Mouse (Mus musculus): ENCODE results near the gene Scp2.
A peak's percentile ranks its signal among the peaks of the same experiment; 100 is the strongest.
"Not testable (repeated sequence)": the region's sequence is repeated elsewhere in the genome, so short reads cannot be mapped to it uniquely, and the experiment has no call there.

The Scp2 gene

GRCm38 (mm10) chr4:108144880-108145279 lies at the start of gene Scp2:
TSS of gene Scp2 (minus strand) at chr4:108144998.
- no peak for DNase-seq (ENCODE audit: low read depth, low spot score)

GRCm38 (mm10) chr4:108192821-108193323 lies 48.1 kb upstream of the Scp2 start:
- DNase-seq (ENCODE audit: low read depth, low spot score) = no peak

- DNase-seq (ENCODE audit: low read depth, low spot score) = no peak
These were observed 37.5 kb upstream of the Scp2 start for GRCm38 (mm10) chr4:108182278-108182677.

GRCm38 (mm10) chr4:108168056-108168455 lies 23.3 kb upstream of the Scp2 start:
- DNase-seq (ENCODE audit: low read depth, low spot score) = no peak

GRCm38 (mm10) chr4:108166874-108167273 lies 22.1 kb upstream of the Scp2 start:
- no peak for DNase-seq (ENCODE audit: low read depth, low spot score)

DNA sequence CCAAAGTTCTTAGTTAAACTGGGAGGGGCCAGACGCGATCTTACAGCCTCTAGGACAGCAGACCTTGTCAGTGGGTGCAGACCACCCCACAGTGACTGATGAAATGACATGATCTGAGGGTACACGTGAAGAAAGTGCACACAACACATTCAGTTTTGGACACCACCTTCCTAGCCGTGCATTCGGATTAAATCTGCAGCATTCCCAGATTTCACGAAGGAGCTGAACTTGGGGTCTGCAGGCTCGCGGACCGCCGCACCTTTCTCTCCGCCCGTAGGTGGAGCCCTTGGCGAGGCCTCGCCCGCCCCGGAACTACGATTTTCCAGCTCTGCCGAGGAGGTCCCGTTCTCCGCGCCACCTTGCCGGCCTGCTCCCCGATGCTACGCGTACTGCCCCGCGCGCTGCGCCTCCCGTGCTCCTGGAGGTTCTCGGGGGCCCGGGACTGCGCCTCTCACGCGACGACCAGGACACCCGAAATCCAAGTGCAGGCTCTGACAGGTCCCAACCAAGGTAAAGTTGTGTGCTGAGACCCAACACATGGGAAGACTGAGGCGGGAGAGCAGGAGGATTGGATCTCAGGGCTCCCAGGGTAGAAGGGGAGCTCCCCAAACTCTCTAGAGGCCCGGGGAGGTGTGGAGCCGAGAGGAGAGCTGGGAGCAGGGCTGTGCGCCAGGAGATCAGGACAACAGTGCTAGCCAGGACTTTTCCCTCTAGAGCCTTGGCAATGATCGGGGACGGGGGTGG lies 20.5 kb upstream of the Scp2 start, which contains the start of gene Echdc2:
Gene Echdc2 (plus strand): TSS at position 286 of the 744 bp plus-strand sequence.
- no peak for DNase-seq (ENCODE audit: low read depth, low spot score)

- no peak for DNase-seq (ENCODE audit: low read depth, low spot score)
These were observed 18.5 kb upstream of the Scp2 start for GRCm38 (mm10) chr4:108163291-108163690.

DNA sequence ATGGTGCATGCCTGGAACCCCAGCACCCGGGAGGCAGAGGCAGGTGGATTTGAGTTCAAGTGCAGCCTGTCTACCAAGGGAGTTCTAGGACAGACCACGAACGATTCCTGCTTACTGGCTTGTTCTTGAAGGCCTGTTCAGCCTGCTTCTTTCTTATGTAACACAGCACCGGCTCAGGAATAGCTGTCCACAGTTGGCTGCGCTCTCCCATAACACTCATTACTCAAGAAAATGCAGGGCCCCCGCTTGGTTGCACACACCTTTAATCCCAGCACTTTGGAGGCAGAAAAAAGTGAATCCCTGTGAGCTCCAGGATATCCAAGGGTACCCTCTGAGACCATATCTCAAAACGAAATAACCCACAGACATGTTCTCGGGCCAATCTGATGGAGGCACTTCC lies 17.1 kb upstream of the Scp2 start:
- DNase-seq (ENCODE audit: low read depth, low spot score) = no peak

DNA sequence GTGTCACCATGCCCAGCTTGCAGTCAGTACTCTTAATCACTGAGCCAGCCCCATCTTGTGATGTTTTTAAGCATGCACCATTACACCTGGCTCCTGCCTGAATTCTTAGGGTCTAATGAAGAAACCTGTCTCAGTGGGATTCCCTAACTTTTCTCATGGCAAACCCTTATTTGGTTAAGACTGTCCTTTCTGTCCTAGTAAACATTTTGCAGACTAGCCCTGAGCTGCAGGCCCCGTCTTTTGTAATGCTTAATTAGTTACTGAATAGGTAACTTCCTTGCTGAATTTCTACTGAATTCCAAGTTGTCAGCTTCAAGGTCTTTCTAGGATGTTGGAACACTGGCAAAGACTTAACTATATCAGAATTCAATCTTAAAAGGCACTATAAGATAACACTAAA lies 10.3 kb upstream of the Scp2 start:
- DNase-seq (ENCODE audit: low read depth, low spot score) = not testable (repeated sequence)

GRCm38 (mm10) chr4:108145554-108145953 lies 756 bp upstream of the Scp2 start:
- DNase-seq (ENCODE audit: low read depth, low spot score) = not testable (repeated sequence)

- DNase-seq (ENCODE audit: low read depth, low spot score) = no peak
These were observed 1.0 kb downstream of the Scp2 start for GRCm38 (mm10) chr4:108143778-108144177.

DNA sequence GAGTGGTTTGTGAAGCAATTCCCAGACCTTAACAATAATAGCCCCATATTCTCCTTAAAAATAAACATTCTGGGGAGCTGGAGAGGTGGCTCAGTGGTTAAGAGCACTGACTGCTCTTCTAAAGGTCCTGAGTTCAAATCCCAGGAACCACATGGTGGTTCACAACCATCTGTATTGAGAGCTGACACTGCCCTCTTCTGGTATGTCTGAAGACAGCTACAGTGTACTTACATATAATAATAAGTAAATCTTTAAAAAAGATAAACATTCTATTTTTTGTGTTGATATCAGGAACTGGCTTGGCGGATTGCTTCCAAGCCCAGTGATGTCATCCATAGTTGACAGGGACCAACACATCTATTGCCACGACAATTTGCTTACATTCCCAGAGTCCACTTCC lies 1.6 kb downstream of the Scp2 start:
- DNase-seq (ENCODE audit: low read depth, low spot score) = not testable (repeated sequence)

GRCm38 (mm10) chr4:108136938-108137337 lies 7.9 kb downstream of the Scp2 start:
- DNase-seq (ENCODE audit: low read depth, low spot score) = no peak

DNA sequence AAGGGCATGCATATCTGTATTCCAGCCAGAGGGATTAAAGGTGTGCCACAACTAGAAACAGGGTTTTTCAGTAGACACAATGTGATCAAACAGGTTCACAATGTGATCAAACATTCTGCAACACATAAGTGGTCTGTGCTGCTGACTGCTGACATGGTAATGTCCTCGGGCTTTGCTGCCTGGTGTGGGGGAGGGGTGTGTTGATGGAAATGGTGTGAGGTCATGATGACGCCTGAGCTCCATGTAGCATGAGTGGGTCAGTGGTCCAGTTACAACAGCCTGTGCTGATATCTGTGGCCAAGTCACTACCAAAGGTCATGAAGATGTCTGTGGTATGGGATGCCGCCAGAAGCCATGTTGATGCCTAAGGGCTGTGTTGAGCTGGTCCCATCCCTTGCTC lies 14.3 kb downstream of the Scp2 start:
- DNase-seq (ENCODE audit: low read depth, low spot score) = no peak

DNA sequence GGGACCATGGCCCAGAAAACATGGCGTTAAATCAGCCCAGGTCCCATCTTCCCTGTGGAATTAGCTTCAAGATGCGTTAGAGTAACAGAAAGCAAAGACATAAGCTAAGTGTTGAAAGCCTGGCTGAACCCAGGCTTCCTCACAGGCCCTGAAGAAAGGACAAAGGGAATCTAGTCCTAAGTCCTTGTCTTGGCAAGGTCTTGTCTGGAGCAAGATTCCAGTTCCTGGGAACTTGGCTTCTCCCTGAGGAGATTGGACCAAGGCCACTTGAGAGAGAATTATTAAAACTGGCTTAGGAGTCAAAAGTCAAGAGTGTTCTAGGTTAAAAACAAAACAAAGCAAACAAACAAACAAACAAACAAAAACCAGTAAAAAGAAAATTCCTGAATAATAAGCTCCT lies 16.5 kb downstream of the Scp2 start:
- DNase-seq (ENCODE audit: low read depth, low spot score) = no peak

GRCm38 (mm10) chr4:108127516-108127915 lies 17.3 kb downstream of the Scp2 start:
- no peak for DNase-seq (ENCODE audit: low read depth, low spot score)

GRCm38 (mm10) chr4:108126260-108126659 lies 18.5 kb downstream of the Scp2 start:
- DNase-seq (ENCODE audit: low read depth, low spot score) = no peak

- no peak for DNase-seq (ENCODE audit: low read depth, low spot score)
These were observed 20.7 kb downstream of the Scp2 start for GRCm38 (mm10) chr4:108124104-108124503.

DNA sequence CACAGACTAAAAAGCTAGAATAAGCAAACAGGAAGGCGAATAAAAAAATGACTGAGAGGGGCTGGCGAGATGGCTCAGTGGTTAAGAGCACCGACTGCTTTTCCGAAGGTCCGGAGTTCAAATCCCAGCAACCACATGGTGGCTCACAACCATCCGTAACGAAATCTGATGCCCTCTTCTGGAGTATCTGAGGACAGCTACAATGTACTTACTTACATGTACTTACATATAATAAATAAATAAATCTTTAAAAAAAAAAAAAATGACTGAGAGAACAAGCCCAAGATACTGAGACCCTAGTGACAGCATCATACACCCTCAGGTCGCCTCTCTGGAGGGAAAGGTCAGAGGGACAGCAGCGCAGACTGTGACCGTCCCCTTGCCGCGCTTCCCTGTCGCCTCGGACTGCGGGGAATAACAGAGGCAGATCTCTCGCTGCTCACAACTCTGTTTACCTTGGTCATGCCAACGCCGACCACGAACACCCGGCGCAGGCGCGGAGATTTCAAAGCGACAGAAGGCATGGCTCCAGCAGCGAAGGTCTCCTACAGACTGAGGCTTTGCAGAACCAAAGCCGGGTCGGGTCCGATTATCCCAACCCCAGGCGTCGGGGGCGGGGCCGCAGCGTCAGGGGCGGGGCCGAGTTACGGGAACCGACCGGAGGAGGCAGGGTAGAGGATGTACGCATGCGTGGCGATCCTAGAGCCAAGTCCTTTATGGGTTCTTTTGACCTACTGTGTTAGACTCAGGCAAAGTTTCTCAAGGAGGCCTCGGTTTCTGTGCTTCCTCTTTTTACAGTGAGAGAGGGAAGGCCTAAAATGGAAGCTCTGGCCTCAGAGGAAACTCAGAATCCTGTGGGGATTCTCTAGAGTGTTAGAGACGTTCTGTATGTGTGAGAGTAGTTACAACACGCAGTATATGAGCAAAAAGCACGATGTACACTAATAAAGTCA lies 26.6 kb downstream of the Scp2 start:
- DNase-seq (ENCODE audit: low read depth, low spot score) = peak; percentile 84

DNA sequence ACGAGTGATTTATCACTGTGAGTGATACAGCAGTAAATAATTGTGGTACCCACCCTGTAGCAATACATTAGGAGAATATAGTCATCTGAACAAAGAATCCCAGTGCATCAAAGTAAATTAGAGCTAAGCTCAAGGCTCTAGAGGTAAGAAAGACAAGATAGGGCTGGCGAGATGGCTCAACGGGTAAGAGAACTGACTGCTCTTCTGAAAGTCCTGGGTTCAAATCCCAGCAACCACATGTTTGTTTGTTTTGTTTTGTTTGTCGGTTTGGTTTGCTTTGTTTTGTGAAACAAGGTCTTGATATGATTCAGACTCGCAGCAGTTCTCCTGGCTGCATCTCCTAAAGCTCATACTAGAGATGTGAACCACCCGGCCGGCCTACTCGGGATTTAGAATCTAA lies 27.3 kb downstream of the Scp2 start:
- DNase-seq (ENCODE audit: low read depth, low spot score) = no peak

DNA sequence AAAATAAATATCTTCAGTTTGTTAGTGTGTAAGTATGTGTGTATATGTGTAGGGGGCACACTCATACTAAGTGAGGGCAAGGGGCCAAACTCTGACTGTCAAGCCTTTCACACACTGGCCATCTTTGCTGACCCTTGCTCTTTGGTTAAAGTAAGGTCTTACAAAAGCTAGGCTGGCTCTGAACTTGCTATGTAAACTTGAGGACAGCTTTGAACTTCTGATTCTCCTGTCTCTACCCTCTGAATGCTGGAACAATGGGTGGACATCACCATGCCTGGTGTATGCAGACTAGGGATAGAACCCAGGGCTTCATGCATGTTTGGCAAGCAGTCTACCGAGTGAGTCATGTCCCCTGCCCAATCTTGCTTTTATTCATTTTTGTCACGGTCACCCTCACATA lies 28.3 kb downstream of the Scp2 start:
- no peak for DNase-seq (ENCODE audit: low read depth, low spot score)

GRCm38 (mm10) chr4:108110706-108111105 lies 34.1 kb downstream of the Scp2 start:
- no peak for DNase-seq (ENCODE audit: low read depth, low spot score)

Data from retina, postnatal 7 days (tissue).